Mouse (Mus musculus): ENCODE measurements at regions not wholly inside any gene's neighbourhood (a gene's known extent, or its start where the extent isn't known, plus 50 kb on each side); places are given as distances from the start of the nearest gene placed in this dataset.

- Histone ChIP-seq H3K27me3 (ENCODE audit: control insufficient read depth, insufficient read depth, low read length) (no peaks in the 10 kb centered on the region), H3K4me1 (replicated peaks; ENCODE audit: control insufficient read depth, insufficient read depth, low read length) (peaks cover 11% of the 10 kb centered on the region), H3K36me3 (replicated peaks; ENCODE audit: control insufficient read depth, insufficient read depth) (no peaks in the 10 kb centered on the region), H3K4me2 (replicated peaks) (no peak overlapping the region), H3K9ac (no peak overlapping the region), H3K27ac (no peak overlapping the region), H3K9me3 (ENCODE audit: control insufficient read depth, low read length) (0 out of 2 replicates have a peak, but pooled peaks cover 4% of the 10 kb centered on the region), H3K4me3 (replicated peaks; ENCODE audit: low read length) (no peak overlapping the region)
- DNase-seq (ENCODE audit: low spot score), result peak; percentile 68
- ATAC-seq (ENCODE audit: low FRiP score), result no peak
- 19% methylated on average over 6 of the region's 6 CpGs for WGBS
These were observed 68.6 kb upstream of the Rph3a start for GRCm38 (mm10) chr5:121078531-121078930.

- Histone ChIP-seq H3K36me3 (replicated peaks; ENCODE audit: control insufficient read depth, insufficient read depth) (no peaks in the 10 kb centered on the region), H3K27me3 (ENCODE audit: control insufficient read depth, insufficient read depth, low read length) (no peaks in the 10 kb centered on the region), H3K4me3 (replicated peaks; ENCODE audit: low read length) (no peak overlapping the region), H3K9me3 (ENCODE audit: control insufficient read depth, low read length) (0 out of 2 replicates have a peak, but pooled peaks cover 2% of the 10 kb centered on the region), H3K4me1 (replicated peaks; ENCODE audit: control insufficient read depth, insufficient read depth, low read length) (peaks cover 11% of the 10 kb centered on the region), H3K9ac (no peak overlapping the region), H3K4me2 (replicated peaks) (no peak overlapping the region), H3K27ac (peak overlapping the region; percentile 82)
- ATAC-seq (ENCODE audit: low FRiP score) (no peak), DNase-seq (ENCODE audit: low spot score) (no peak)
- whole genome bisulfite sequencing, result 45% methylated on average over 6 of the region's 7 CpGs
These were observed 66.8 kb upstream of the Rph3a start for GRCm38 (mm10) chr5:121076741-121077140.

- ATAC-seq (ENCODE audit: low FRiP score), result no peak; the same call in 1 of the 2 replicates
- Histone ChIP-seq H3K4me2 (replicated peaks) (no peak overlapping the region), H3K9ac (no peak overlapping the region), H3K36me3 (replicated peaks; ENCODE audit: control insufficient read depth, insufficient read depth) (no peaks in the 10 kb centered on the region), H3K4me3 (replicated peaks; ENCODE audit: low read length) (no peak overlapping the region), H3K27ac (peak overlapping the region; percentile 59; the same call in 1 of the 2 replicates), H3K27me3 (ENCODE audit: control insufficient read depth, insufficient read depth, low read length) (no peaks in the 10 kb centered on the region), H3K9me3 (ENCODE audit: control insufficient read depth, low read length) (no peaks in the 10 kb centered on the region), H3K4me1 (replicated peaks; ENCODE audit: control insufficient read depth, insufficient read depth, low read length) (peaks cover 21% of the 10 kb centered on the region)
- DNase-seq (ENCODE audit: low spot score), result peak; percentile 30
- 5% methylated on average over 11 of the region's 11 CpGs for WGBS
These were observed 58.9 kb upstream of the Rph3a start for GRCm38 (mm10) chr5:121068821-121069220.

GRCm38 (mm10) chr5:121064721-121065120 is 54.8 kb upstream of the Rph3a start:
- peaks cover 27% of the 10 kb centered on the region for H3K4me1 ChIP-seq (replicated peaks; ENCODE audit: control insufficient read depth, insufficient read depth, low read length)
- no peak overlapping the region for H3K4me2 ChIP-seq (replicated peaks)
- ATAC-seq (ENCODE audit: low FRiP score), result no peak
- 0 out of 2 replicates have a peak overlapping the region, but pooled peaks have one; percentile 54 for H3K27ac ChIP-seq
- no peak overlapping the region for H3K9ac ChIP-seq
- no peak for DNase-seq (ENCODE audit: low spot score)
- WGBS, result 69% methylated on average over 12 of the region's 12 CpGs
- no peak overlapping the region for H3K4me3 ChIP-seq (replicated peaks; ENCODE audit: low read length)
- H3K9me3 ChIP-seq (ENCODE audit: control insufficient read depth, low read length), result no peaks in the 10 kb centered on the region
- no peaks in the 10 kb centered on the region for H3K27me3 ChIP-seq (ENCODE audit: control insufficient read depth, insufficient read depth, low read length)
- H3K36me3 ChIP-seq (replicated peaks; ENCODE audit: control insufficient read depth, insufficient read depth), result no peaks in the 10 kb centered on the region

- Histone ChIP-seq H3K4me2 (replicated peaks) (no peak overlapping the region), H3K36me3 (replicated peaks; ENCODE audit: control insufficient read depth, insufficient read depth) (no peaks in the 10 kb centered on the region), H3K27ac (peak overlapping the region; percentile 38), H3K9ac (no peak overlapping the region), H3K4me3 (replicated peaks; ENCODE audit: low read length) (no peak overlapping the region), H3K9me3 (ENCODE audit: control insufficient read depth, low read length) (no peaks in the 10 kb centered on the region), H3K27me3 (ENCODE audit: control insufficient read depth, insufficient read depth, low read length) (no peaks in the 10 kb centered on the region), H3K4me1 (replicated peaks; ENCODE audit: control insufficient read depth, insufficient read depth, low read length) (peaks cover 14% of the 10 kb centered on the region)
- ATAC-seq (ENCODE audit: low FRiP score), result peak; percentile 75
- WGBS, result 25% methylated on average over 4 of the region's 4 CpGs
- peak; percentile 52 for DNase-seq (ENCODE audit: low spot score)
These were observed 53.2 kb upstream of the Rph3a start for GRCm38 (mm10) chr5:121062930-121063584.

- Histone ChIP-seq H3K4me2 (replicated peaks) (no peak overlapping the region), H3K36me3 (replicated peaks; ENCODE audit: control insufficient read depth, insufficient read depth) (no peaks in the 10 kb centered on the region), H3K4me3 (replicated peaks; ENCODE audit: low read length) (no peak overlapping the region), H3K9me3 (ENCODE audit: control insufficient read depth, low read length) (no peaks in the 10 kb centered on the region), H3K4me1 (replicated peaks; ENCODE audit: control insufficient read depth, insufficient read depth, low read length) (peaks cover 14% of the 10 kb centered on the region), H3K27me3 (ENCODE audit: control insufficient read depth, insufficient read depth, low read length) (no peaks in the 10 kb centered on the region), H3K27ac (no peak overlapping the region), H3K9ac (no peak overlapping the region)
- no peak for ATAC-seq (ENCODE audit: low FRiP score)
- WGBS, result 81% methylated on average over 2 of the region's 2 CpGs
- DNase-seq (ENCODE audit: low spot score), result no peak
These were observed 51.8 kb upstream of the Rph3a start for GRCm38 (mm10) chr5:121061688-121062087.
